Mouse (Mus musculus) hindbrain, embryonic 13.5 days (tissue): ENCODE measurements around the gene Slc13a1. TPM values are rescaled to one million over a fixed set of nuclear protein-coding genes. Genes with fewer than 3 reads are reported as not detected.

ENCODE experiments used
- ATAC-seq: fragments of 200-750 bp; cut with Nextera tagmentation; 2 replicates; pipeline ENCODE4 v1.8.0; 2017; ENCODE audit warnings: moderate TSS enrichment; ENCODE audit not compliant: low FRiP score
- H3K27ac ChIP-seq: fragments of 300-500 bp; sonication (generic); 2 replicates; pipeline ENCODE4 v1.5.1; 2015; ENCODE audit warnings: inconsistent platforms, mild to moderate bottlenecking, moderate library complexity
- H3K27me3 ChIP-seq: fragments of 300-500 bp; sonication (generic); 2 replicates; pipeline ENCODE4 v1.6.1; 2015; ENCODE audit warnings: mild to moderate bottlenecking, inconsistent platforms
- H3K36me3 ChIP-seq: fragments of 300-500 bp; sonication (generic); 2 replicates; pipeline ENCODE4 v1.6.1; 2015; ENCODE audit warnings: mild to moderate bottlenecking, inconsistent platforms
- H3K4me1 ChIP-seq: fragments of 300-500 bp; sonication (generic); replicated peaks from 2 replicates; pipeline ENCODE4 v1.6.1; 2015; ENCODE audit warnings: inconsistent platforms
- H3K4me2 ChIP-seq: fragments of 300-500 bp; sonication (generic); 2 replicates; pipeline ENCODE4 v1.6.1; 2015; ENCODE audit warnings: inconsistent platforms, mild to moderate bottlenecking, moderate library complexity
- H3K4me3 ChIP-seq: fragments of 300-500 bp; sonication (generic); 2 replicates; pipeline ENCODE4 v1.5.1; 2015; ENCODE audit warnings: mild to moderate bottlenecking, inconsistent platforms
- H3K9ac ChIP-seq: fragments of 300-500 bp; sonication (generic); 2 replicates; pipeline ENCODE4 v1.6.1; 2015; ENCODE audit warnings: mild to moderate bottlenecking, inconsistent platforms
- H3K9me3 ChIP-seq: fragments of 300-500 bp; sonication (generic); 2 replicates; pipeline ENCODE4 v1.6.1; 2016; ENCODE audit warnings: inconsistent platforms
- WGBS: fragments of 180-500 bp; shearing (Covaris S2); methylation state at CpG from one replicate; pipeline ENCODE4 v1.1.7; 2015; 5-methylcytosine and 5-hydroxymethylcytosine counted together
- microRNA-seq: library from miRNA; unstranded; fragments of <30 nt; microRNA quantifications from one replicate; pipeline ENCODE4, GENCODE M21; 2016
- polyA plus RNA-seq: library from polyadenylated mRNA; unstranded; fragments of >200 nt; fragmentation: Nextera tagmentation; extraction: Ambion mirVana; gene quantifications from 2 replicates; pipeline ENCODE4 v1.2.1, GENCODE M21; 2015

Slc13a1 gene
- polyA plus RNA-seq, 1 experiment from 2014 or later, result 0.13 TPM

GRCm38 (mm10) chr6:24059754-24060153, 108.1 kb downstream of the Slc13a1 start:
- no peak overlapping the region for H3K27ac ChIP-seq
- no peaks in the 10 kb centered on the region for H3K27me3 ChIP-seq
- no peaks in the 10 kb centered on the region for H3K4me1 ChIP-seq
- H3K9me3 ChIP-seq, result no peaks in the 10 kb centered on the region
- WGBS, result 90% methylated on average over 3 of the region's 3 CpGs
- H3K9ac ChIP-seq, result no peak overlapping the region
- no peak overlapping the region for H3K4me2 ChIP-seq
- H3K4me3 ChIP-seq, result no peak overlapping the region
- ATAC-seq, result no peak
- no peaks in the 10 kb centered on the region for H3K36me3 ChIP-seq

GRCm38 (mm10) chr6:24055086-24055485, 112.8 kb downstream of the Slc13a1 start:
- no peak for ATAC-seq
- no peaks in the 10 kb centered on the region for H3K27me3 ChIP-seq
- H3K36me3 ChIP-seq, result no peaks in the 10 kb centered on the region
- no peak overlapping the region for H3K4me3 ChIP-seq
- 88% methylated on average over 4 of the region's 4 CpGs for WGBS
- H3K9ac ChIP-seq, result no peak overlapping the region
- no peaks in the 10 kb centered on the region for H3K9me3 ChIP-seq
- no peak overlapping the region for H3K27ac ChIP-seq
- H3K4me1 ChIP-seq, result no peaks in the 10 kb centered on the region
- H3K4me2 ChIP-seq, result no peak overlapping the region

GRCm38 (mm10) chr6:24054086-24054710, 113.7 kb downstream of the Slc13a1 start:
- Histone ChIP-seq H3K27me3 (no peaks in the 10 kb centered on the region), H3K36me3 (no peaks in the 10 kb centered on the region), H3K9me3 (no peaks in the 10 kb centered on the region), H3K4me2 (no peak overlapping the region), H3K9ac (no peak overlapping the region), H3K4me3 (no peak overlapping the region), H3K27ac (no peak overlapping the region), H3K4me1 (no peaks in the 10 kb centered on the region)
- no peak for ATAC-seq
- WGBS, result 89% methylated on average over 9 of the region's 9 CpGs

GRCm38 (mm10) chr6:24047014-24047770, 120.7 kb downstream of the Slc13a1 start:
- Histone ChIP-seq H3K9me3 (no peaks in the 10 kb centered on the region), H3K4me1 (no peaks in the 10 kb centered on the region), H3K4me3 (no peak overlapping the region), H3K4me2 (no peak overlapping the region), H3K9ac (no peak overlapping the region), H3K27ac (no peak overlapping the region), H3K36me3 (no peaks in the 10 kb centered on the region), H3K27me3 (no peaks in the 10 kb centered on the region)
- no peak for ATAC-seq
- 47% methylated on average over 7 of the region's 7 CpGs for WGBS

DNA sequence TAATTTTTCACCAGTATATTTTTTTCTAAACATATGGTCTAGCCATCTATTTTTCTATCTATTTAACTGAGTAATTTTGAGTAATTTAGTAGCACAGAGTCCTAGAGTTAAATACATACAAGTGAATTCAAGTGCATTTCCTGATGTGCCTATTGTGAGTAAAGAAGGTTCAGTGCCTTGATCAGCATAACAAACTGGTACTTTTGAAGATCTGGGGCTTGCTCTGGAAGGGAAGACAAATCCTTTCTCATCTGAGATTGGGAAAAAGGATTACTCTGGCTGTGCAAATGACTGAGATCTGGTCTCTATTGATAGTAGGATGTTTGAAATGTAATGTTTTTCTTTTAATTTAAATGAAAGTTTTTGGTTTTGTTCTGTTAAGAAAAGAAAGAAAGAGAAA, 124.4 kb downstream of the Slc13a1 start:
- H3K9ac ChIP-seq, result no peak overlapping the region
- H3K27me3 ChIP-seq, result no peaks in the 10 kb centered on the region
- ATAC-seq, result no peak
- no peak overlapping the region for H3K4me3 ChIP-seq
- no peaks in the 10 kb centered on the region for H3K36me3 ChIP-seq
- no peaks in the 10 kb centered on the region for H3K9me3 ChIP-seq
- no peak overlapping the region for H3K4me2 ChIP-seq
- no peak overlapping the region for H3K27ac ChIP-seq
- no peaks in the 10 kb centered on the region for H3K4me1 ChIP-seq

Small RNA genes within 50 kb of the gene (microRNA-seq; reads per million reads assigned to microRNA genes)
- gene Gm26386, result not detected

Other genes starting within 250 kb of the Slc13a1 start
- gene Tas2r118, start 198.0 kb downstream of the Slc13a1 start, polyA plus RNA-seq, result not detected in 2 replicates